Mouse (Mus musculus) heart, embryonic 11.5 days (tissue): Measurements from ENCODE around the gene Pdcd1lg2. TPM values are rescaled to one million over a fixed set of nuclear protein-coding genes. Genes with fewer than 3 reads are reported as not detected.

ENCODE experiments used
- ATAC-seq: fragments of 200-750 bp; cut with Nextera tagmentation; replicated peaks from 2 replicates; pipeline ENCODE4 v1.8.0; 2017; ENCODE audit warnings: moderate library complexity; ENCODE audit not compliant: insufficient number of reproducible peaks, low FRiP score, low TSS enrichment
- H3K27ac ChIP-seq: fragments of 300-500 bp; sonication (generic); 2 replicates; pipeline ENCODE4 v1.5.1; 2014; ENCODE audit warnings: mild to moderate bottlenecking, low read depth, low read length
- H3K27me3 ChIP-seq: fragments of 300-500 bp; sonication (generic); 2 replicates; pipeline ENCODE4 v1.6.1; 2014; ENCODE audit warnings: mild to moderate bottlenecking, low read length, mixed read lengths; ENCODE audit not compliant: control insufficient read depth, insufficient read depth
- H3K36me3 ChIP-seq: fragments of 300-500 bp; sonication (generic); 2 replicates; pipeline ENCODE4 v1.6.1; 2014; ENCODE audit warnings: mild to moderate bottlenecking, low read length, moderate library complexity, mixed read lengths; ENCODE audit not compliant: control insufficient read depth, insufficient read depth
- H3K4me1 ChIP-seq: fragments of 300-500 bp; sonication (generic); 2 replicates; pipeline ENCODE4 v1.6.1; 2014; ENCODE audit warnings: low read length; ENCODE audit not compliant: control insufficient read depth, insufficient read depth
- H3K4me2 ChIP-seq: fragments of 300-500 bp; sonication (generic); 2 replicates; pipeline ENCODE4 v1.6.1; 2014; ENCODE audit warnings: mild to moderate bottlenecking, moderate library complexity
- H3K4me3 ChIP-seq: fragments of 300-500 bp; sonication (generic); 2 replicates; pipeline ENCODE4 v1.5.1; 2014; ENCODE audit warnings: low read depth, low read length
- H3K9ac ChIP-seq: fragments of 300-500 bp; sonication (generic); 2 replicates; pipeline ENCODE4 v1.6.1; 2014; ENCODE audit warnings: mild to moderate bottlenecking, low read depth, low read length, moderate library complexity
- H3K9me3 ChIP-seq: fragments of 300-500 bp; sonication (generic); replicated peaks from 2 replicates; pipeline ENCODE4 v1.6.1; 2016; ENCODE audit warnings: low read length; ENCODE audit not compliant: control insufficient read depth
- WGBS: fragments of 180-500 bp; shearing (Covaris S2); extraction: QIAGEN DNeasy Blood & Tissue Kit; methylation state at CpG from one replicate; pipeline ENCODE4 v1.1.7; 2014; ENCODE audit not compliant: insufficient replicate concordance; 5-methylcytosine and 5-hydroxymethylcytosine counted together
- polyA plus RNA-seq: library from polyadenylated mRNA; unstranded; fragments of >200 nt; fragmentation: Nextera tagmentation; extraction: Ambion mirVana; gene quantifications from 2 replicates; pipeline ENCODE4 v1.2.1, GENCODE M21; 2014

Pdcd1lg2 gene
- polyA plus RNA-seq, 1 experiment from 2014 or later, result not detected

GRCm38 (mm10) chr19:29509857-29510256 lies 99.1 kb downstream of the Pdcd1lg2 start:
- Histone ChIP-seq H3K9ac (no peak overlapping the region), H3K36me3 (no peaks in the 10 kb centered on the region), H3K27ac (no peak overlapping the region), H3K27me3 (no peaks in the 10 kb centered on the region), H3K4me2 (no peak overlapping the region), H3K4me3 (no peak overlapping the region), H3K9me3 (no peaks in the 10 kb centered on the region), H3K4me1 (no peaks in the 10 kb centered on the region)
- WGBS, result 82% methylated on average over 7 of the region's 7 CpGs
- no peak for ATAC-seq

- 74% methylated on average over 2 of the region's 2 CpGs for WGBS
These were observed 101.1 kb downstream of the Pdcd1lg2 start for GRCm38 (mm10) chr19:29511826-29512225.

GRCm38 (mm10) chr19:29513111-29513766 lies 102.5 kb downstream of the Pdcd1lg2 start:
- H3K36me3 ChIP-seq, result no peaks in the 10 kb centered on the region; the same call in 1 of the 2 replicates
- H3K9ac ChIP-seq, result no peak overlapping the region
- no peak overlapping the region for H3K4me3 ChIP-seq
- no peaks in the 10 kb centered on the region for H3K27me3 ChIP-seq
- 53% methylated on average over 2 of the region's 2 CpGs for WGBS
- H3K9me3 ChIP-seq, result no peaks in the 10 kb centered on the region
- H3K27ac ChIP-seq, result no peak overlapping the region
- no peaks in the 10 kb centered on the region for H3K4me1 ChIP-seq
- ATAC-seq, result no peak
- no peak overlapping the region for H3K4me2 ChIP-seq

More at GRCm38 (mm10) chr19:29511826-29512225, 101.1 kb downstream of the Pdcd1lg2 start:
- H3K9me3 ChIP-seq, result no peaks in the 10 kb centered on the region
- no peak overlapping the region for H3K27ac ChIP-seq
- no peak overlapping the region for H3K4me3 ChIP-seq
- no peak for ATAC-seq
- no peak overlapping the region for H3K9ac ChIP-seq
- no peaks in the 10 kb centered on the region for H3K27me3 ChIP-seq
- no peaks in the 10 kb centered on the region for H3K4me1 ChIP-seq
- no peak overlapping the region for H3K4me2 ChIP-seq
- no peaks in the 10 kb centered on the region for H3K36me3 ChIP-seq

GRCm38 (mm10) chr19:29514130-29514529 lies 103.4 kb downstream of the Pdcd1lg2 start:
- H3K9me3 ChIP-seq, result no peaks in the 10 kb centered on the region
- no peaks in the 10 kb centered on the region for H3K27me3 ChIP-seq
- no peak for ATAC-seq
- H3K4me3 ChIP-seq, result no peak overlapping the region
- 90% methylated on average over 3 of the region's 3 CpGs for WGBS
- H3K4me2 ChIP-seq, result no peak overlapping the region
- H3K27ac ChIP-seq, result no peak overlapping the region
- no peak overlapping the region for H3K9ac ChIP-seq
- no peaks in the 10 kb centered on the region for H3K4me1 ChIP-seq
- no peaks in the 10 kb centered on the region; the same call in 1 of the 2 replicates for H3K36me3 ChIP-seq

- Histone ChIP-seq H3K4me1 (no peaks in the 10 kb centered on the region), H3K9me3 (no peaks in the 10 kb centered on the region), H3K4me2 (no peak overlapping the region), H3K36me3 (no peaks in the 10 kb centered on the region; the same call in 1 of the 2 replicates), H3K27me3 (no peaks in the 10 kb centered on the region), H3K9ac (no peak overlapping the region), H3K27ac (no peak overlapping the region), H3K4me3 (no peak overlapping the region)
- ATAC-seq, result no peak
- 86% methylated on average over 3 of the region's 3 CpGs for WGBS
These were observed 104.7 kb downstream of the Pdcd1lg2 start for GRCm38 (mm10) chr19:29515386-29515785.

- Histone ChIP-seq H3K9me3 (no peaks in the 10 kb centered on the region), H3K27ac (no peak overlapping the region), H3K36me3 (no peaks in the 10 kb centered on the region; the same call in 1 of the 2 replicates), H3K4me1 (no peaks in the 10 kb centered on the region; the same call in 1 of the 2 replicates), H3K4me3 (no peak overlapping the region), H3K9ac (no peak overlapping the region), H3K27me3 (no peaks in the 10 kb centered on the region), H3K4me2 (no peak overlapping the region)
- no peak for ATAC-seq
- WGBS, result 71% methylated on average over 10 of the region's 10 CpGs
These were observed 105.3 kb downstream of the Pdcd1lg2 start for GRCm38 (mm10) chr19:29515991-29516390.

- Histone ChIP-seq H3K4me1 (no peaks in the 10 kb centered on the region; the same call in 1 of the 2 replicates), H3K4me3 (no peak overlapping the region), H3K4me2 (no peak overlapping the region), H3K36me3 (no peaks in the 10 kb centered on the region; the same call in 1 of the 2 replicates), H3K9ac (no peak overlapping the region), H3K27ac (no peak overlapping the region), H3K27me3 (no peaks in the 10 kb centered on the region), H3K9me3 (no peaks in the 10 kb centered on the region)
- WGBS, result 86% methylated on average over 7 of the region's 7 CpGs
- no peak for ATAC-seq
These were observed 107.7 kb downstream of the Pdcd1lg2 start for GRCm38 (mm10) chr19:29518409-29518808.

- 76% methylated on average over 4 of the region's 4 CpGs for WGBS
- Histone ChIP-seq H3K27me3 (no peaks in the 10 kb centered on the region), H3K27ac (0 out of 2 replicates have a peak overlapping the region, but pooled peaks have one; percentile 22), H3K36me3 (no peaks in the 10 kb centered on the region; the same call in 1 of the 2 replicates), H3K4me1 (peaks cover 4% of the 10 kb centered on the region; the same call in 1 of the 2 replicates), H3K4me3 (no peak overlapping the region), H3K4me2 (no peak overlapping the region), H3K9ac (no peak overlapping the region), H3K9me3 (no peaks in the 10 kb centered on the region)
- ATAC-seq, result no peak
These were observed 108.2 kb downstream of the Pdcd1lg2 start for GRCm38 (mm10) chr19:29518922-29519321.
